Mouse (Mus musculus) T-helper 2 cell (primary cell): ENCODE measurements around the gene Ptpre.

Experiments
- in situ Hi-C: fragments of 300-600 bp; cut with MboI, MseI; formaldehyde crosslinking; loops from one replicate; pipeline ENCODE4 v1.15.1; 2025; ENCODE audit warnings: high pct_unique_total_duplicates

The Ptpre gene

DNA sequence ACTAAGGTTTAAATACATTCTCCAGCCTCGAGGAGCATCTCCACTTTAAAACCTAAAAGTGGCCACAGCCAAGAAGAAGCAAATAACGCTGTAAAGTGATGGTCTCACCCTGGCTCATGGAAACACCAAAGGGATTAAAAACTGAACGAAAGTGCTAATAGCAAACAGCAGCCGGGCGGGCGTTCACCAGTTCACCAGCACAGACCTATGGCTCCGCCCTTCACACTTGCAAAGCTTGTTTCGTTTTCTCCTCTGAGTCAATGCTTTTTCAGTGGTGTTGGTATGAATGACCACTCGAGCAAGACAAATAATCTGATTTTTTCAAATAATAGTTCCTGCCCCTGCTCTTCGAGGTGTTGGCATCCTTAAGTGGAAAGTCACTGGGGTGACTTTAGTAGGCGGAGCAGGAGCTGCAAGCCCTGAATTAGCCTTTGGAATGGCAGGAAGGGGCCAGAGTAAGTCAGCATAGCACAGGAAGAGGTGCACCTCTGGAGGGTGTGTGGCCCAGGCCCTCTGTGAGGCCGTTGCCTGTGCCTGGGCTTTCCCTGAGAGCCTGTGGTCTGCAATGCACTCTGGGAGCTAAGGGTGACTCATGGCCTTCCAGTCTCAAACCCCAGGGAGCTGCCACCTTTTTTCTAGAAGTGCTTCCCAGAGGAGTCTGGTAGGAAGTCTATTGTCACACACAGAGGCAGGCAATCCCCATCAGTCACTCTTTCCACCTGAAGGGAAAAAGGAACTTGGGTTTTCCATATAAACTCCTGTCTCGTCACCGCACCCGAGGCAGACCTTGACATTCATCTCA, 67.9 kb downstream of the Ptpre start:
- in situ Hi-C loops = loop anchor here (25.0 kb wide), 1 partner anchor 918 kb away; no protein-coding TSS in a partner anchor

DNA sequence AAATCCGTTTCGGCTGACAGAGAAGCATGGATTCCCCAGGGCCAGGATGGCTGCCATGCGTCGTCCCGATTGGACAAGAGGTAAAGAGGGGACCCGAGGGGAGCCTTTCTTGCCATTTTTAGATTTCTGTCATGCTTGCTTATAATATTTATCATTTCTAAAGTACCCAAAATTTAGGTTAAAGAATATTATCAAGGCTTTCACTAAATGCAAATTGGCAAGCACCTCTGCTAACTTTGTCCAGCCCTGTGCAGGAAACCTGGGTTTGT, 68.5 kb downstream of the Ptpre start:
- in situ Hi-C loops = loop anchor here (25.0 kb wide), 1 partner anchor 918 kb away; no protein-coding TSS in a partner anchor

DNA sequence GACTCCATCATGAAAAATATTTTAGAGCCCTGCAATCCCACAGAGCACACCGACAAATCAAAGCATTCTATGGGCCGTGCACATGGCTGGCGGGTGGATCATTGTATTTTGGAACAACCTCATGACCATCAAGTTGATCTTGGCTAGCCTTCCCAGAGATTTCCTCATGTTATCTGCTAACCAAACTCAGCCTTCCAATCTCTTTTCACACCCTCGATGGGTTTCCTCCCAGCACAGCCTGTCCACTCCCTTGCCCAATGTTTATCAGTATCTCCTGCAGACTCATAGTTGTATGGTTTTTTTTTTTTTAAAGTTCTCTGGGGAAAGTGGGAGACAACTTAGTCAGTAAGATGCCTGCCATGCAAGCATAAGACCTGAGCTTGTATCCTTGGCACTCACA, 70.9 kb downstream of the Ptpre start:
- in situ Hi-C loops = loop anchor here (25.0 kb wide), 1 partner anchor 921 kb away; no protein-coding TSS in a partner anchor

DNA sequence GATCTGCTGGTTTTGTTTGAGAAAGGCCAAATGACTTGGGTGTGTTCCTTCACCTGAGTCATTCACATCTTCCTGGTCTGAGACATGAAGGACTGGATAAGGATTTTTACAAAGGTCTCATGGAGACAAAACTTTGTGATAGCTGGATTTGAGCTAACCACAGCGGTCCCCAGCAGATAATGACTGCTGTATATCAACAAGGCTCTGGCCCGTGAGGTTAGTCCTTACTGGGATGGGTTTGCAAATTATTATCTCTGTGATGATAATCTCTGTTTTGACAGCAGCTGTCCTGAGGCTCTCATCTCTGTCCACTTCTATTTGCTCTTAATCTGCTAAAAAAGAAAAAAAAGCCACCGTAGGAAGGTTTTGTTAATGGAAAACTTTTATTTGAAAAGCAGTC, 71.7 kb downstream of the Ptpre start:
- in situ Hi-C loops = loop anchor here (25.0 kb wide), 1 partner anchor 922 kb away; no protein-coding TSS in a partner anchor

DNA sequence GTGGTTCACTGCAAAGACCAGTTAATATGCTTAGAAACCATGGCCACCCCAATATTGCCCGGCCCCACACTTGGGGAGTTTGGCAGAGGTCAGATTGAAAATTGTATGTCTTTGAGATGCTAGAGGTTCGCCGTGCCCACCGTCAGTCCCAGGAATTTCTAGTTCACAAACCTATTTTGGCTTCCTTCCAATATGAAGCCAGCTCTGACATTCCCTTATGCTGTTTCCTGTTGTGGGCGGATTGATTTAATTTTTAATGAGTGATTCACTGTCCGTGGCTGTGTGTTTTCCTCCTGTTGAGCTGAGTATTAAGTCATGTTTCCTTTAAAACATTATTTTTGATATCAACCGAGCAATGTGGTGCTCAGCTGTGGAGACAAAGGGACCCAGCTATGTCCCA, 72.4 kb downstream of the Ptpre start:
- in situ Hi-C loops = loop anchor here (25.0 kb wide), 1 partner anchor 922 kb away; no protein-coding TSS in a partner anchor

DNA sequence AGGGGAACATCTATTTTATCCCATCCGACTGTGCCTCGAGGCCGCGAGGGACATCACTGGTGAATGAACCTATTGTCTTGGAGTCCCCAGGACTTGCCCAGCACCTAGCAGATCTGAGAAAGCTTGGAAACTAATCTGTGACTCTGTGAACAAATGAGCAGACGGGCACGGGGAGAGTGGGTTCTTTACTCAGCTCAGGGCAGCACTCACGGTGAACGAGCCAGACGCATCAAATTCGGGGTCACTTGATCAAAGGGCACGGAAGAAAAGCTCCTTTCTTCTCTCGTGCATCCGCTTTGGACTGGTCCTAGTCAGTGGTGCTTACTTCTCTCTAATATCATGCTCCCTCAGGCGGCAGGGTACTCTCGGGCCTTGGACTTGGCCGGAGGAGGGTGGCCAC, 75.0 kb downstream of the Ptpre start:
- in situ Hi-C loops = loop anchor here (25.0 kb wide), 1 partner anchor 925 kb away; no protein-coding TSS in a partner anchor

DNA sequence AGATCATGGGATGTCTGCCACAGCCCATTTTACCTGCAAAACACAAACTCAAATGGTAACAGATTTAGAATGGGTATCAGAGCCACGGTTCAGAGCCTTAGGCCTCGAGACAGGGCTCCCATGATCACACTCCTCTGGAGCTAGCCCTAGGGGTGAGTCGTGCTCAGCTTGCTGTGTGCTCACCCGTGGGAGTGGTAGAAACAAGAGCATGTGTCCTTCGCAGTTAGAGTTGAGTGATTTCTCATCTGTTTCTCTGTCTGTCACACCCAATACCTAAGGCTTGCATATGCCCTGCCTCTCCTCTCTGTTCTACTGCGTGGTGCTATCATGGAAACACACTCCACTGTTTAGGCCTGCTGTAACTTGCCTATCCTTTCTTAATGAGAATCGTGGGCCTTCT, 75.5 kb downstream of the Ptpre start:
- in situ Hi-C loops = loop anchor here (25.0 kb wide), 1 partner anchor 926 kb away; no protein-coding TSS in a partner anchor

DNA sequence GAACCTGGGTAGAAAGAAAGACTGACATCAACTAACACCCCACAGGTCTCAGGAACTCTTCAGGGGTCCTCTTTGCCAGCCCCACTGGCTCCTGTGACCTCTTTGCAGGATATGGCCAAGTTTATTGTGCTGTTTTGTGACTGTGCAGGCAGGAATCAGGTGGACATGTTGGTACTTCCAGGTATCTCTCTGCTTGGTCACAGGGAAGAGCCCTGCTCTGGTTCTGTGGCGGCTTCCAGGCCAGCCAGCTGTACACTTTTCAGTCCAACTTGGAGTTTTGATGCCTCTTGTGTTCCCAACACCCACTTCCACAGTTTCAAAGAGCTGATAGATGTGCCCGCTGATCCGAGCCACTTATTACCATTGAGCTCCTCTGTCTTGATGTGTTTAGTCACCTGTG, 76.1 kb downstream of the Ptpre start:
- in situ Hi-C loops = loop anchor here (25.0 kb wide), 1 partner anchor 926 kb away; no protein-coding TSS in a partner anchor

DNA sequence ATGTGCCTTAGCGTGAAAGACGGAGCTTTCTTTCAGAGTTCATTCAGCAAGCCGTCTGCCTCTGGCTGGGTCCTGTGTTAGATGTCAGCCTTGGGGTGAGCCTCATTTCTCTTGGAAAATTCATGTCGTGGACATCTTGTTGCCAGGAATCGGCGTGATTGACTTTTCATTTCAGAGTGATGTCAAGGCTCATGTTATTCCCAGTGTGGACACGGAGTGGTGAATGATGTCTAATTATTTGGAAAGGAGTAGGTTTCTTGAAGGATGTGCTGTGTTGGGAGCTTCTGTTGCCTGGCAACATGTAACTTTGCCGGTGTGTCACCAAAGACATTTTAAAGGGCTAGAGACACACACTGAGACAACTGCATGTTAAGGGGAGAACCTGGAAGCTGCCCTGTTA, 77.6 kb downstream of the Ptpre start:
- in situ Hi-C loops = loop anchor here (25.0 kb wide), 1 partner anchor 928 kb away; no protein-coding TSS in a partner anchor

DNA sequence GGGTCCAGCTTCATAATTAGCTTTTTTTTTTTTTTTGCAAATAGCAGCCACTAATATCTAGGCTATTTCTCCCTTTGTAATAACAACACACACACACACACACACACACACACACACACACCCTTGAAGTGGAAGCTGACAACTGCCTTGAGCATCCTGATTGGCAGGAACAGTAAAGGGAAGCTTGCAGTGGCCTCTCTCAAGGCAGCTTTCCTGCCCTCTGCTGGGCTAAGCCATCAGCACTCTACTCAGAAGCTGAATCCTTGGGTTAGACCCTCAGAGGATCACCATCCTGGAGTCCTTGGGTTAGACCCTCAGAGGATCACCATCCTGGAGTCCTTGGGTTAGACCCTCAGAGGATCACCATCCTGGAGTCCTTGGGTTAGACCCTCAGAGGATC, 79.2 kb downstream of the Ptpre start:
- in situ Hi-C loops = loop anchor here (25.0 kb wide), 1 partner anchor 929 kb away; no protein-coding TSS in a partner anchor

DNA sequence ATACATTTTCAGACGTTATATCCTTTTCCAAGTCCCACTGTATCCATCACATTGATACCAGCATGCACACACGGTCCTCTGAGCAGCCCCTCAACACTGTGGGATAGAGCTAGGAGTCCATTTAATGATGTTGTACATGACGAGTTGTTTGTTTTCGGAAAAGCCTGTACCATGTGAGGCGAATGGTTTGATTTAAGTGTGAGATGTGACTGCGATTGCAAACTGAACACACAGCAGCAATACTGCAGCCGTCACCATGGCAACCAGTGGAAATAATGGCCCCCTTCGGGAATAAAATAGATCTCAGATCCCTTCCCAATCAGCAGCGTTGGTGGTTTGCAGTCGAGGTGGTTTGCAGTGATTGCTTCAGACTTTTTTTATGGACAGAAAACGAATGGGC, 80.5 kb downstream of the Ptpre start:
- in situ Hi-C loops = loop anchor here (25.0 kb wide), 1 partner anchor 930 kb away; no protein-coding TSS in a partner anchor

DNA sequence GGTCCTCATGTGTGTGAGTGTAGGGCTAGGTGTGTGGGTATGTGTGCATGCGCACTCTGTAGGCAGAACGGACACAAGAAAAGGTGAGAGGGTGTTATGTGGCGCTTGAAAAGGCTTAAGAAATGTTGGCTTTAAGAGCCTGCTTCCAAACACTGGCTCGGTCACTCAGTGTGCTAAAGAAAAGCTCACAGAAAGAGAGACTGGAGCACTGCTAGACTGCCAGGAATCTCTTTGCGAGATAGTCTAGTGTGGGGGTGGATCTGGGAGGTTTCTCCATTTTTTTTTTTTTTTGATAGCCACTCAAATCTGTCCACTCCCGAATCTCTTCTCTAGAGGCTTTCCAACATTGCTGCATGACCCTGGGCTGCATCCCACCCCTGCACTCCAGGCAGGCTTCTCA, 84.4 kb downstream of the Ptpre start:
- in situ Hi-C loops = loop anchor here (25.0 kb wide), 1 partner anchor 934 kb away; no protein-coding TSS in a partner anchor

DNA sequence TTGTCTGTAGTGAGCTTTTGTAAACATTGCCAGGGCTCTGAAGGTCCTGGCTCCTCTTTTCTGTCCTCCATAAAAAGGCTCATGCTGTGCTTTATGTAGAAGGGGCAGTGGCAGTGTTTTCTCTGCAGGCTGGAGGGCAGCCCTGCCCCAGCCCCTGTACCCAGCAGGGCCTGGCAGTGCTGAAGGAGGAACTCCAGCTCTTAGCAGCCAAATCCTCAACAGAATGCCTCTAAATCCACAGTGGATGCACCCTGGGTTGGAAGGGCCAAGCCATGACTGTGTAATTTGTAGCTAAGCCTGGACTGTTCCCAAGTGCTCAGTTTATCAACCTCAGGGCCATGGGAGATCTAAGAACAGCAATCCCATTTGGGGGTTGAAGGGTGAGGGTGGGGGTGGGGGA, 85.0 kb downstream of the Ptpre start:
- in situ Hi-C loops = loop anchor here (25.0 kb wide), 1 partner anchor 935 kb away; no protein-coding TSS in a partner anchor

DNA sequence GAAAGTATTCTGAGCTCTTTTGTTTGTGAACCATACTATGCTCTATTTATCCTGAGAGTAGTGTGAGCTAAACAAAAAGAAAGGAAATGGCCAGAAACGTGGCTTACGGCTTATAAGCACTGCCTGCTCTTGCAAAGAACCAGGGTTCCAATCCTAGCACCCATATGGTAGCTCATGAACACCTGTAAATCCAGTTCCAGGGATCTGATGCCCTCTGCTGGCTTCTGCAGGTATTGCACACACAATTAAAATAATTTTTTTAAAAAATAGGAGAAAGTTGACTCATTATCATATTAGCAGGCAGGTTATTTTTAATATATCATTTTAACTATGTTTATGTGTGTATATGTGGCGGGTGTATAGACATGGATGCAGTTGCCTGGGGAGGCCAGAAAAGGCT, 87.6 kb downstream of the Ptpre start:
- in situ Hi-C loops = loop anchor here (25.0 kb wide), 1 partner anchor 938 kb away; no protein-coding TSS in a partner anchor

DNA sequence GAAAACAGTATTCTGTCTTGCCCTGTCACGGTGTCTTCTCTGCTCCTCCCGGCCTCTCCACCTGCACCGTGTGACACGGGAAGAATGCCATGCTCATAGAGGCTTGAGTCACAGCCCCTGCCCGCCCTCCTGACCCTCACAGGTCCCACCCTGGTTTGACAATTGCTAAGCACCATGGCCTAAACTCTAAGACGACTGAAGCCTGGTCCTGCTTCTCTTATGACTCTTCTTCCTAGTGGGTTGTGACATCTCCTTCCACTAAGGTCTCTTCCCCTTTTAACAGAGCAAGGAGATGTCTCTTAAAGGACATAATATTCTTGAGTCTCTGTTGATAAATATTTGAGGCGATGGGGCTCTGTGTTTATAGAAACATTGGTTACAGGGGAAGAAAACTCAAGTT, 91.1 kb downstream of the Ptpre start:
- in situ Hi-C loops = no loop called here

DNA sequence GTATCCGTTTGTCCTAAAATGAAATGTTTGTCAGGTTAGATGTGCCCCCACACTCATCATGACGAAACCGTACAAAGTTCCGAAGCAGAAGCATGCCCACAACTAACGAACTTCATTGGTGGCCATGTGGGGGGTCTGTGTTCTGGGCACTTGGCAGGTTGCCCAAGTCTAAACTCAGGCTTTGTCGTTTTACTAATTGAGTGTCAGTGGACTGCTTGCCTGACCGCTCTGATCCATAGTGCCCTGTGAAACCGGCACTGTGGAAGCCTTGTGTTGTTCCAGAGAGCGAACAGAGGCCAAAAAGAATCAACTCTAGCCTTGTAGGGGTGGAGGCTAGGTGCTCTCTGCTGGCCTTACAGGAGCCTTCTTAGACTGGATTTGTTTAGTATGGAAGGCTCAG, 91.7 kb downstream of the Ptpre start:
- in situ Hi-C loops = no loop called here

DNA sequence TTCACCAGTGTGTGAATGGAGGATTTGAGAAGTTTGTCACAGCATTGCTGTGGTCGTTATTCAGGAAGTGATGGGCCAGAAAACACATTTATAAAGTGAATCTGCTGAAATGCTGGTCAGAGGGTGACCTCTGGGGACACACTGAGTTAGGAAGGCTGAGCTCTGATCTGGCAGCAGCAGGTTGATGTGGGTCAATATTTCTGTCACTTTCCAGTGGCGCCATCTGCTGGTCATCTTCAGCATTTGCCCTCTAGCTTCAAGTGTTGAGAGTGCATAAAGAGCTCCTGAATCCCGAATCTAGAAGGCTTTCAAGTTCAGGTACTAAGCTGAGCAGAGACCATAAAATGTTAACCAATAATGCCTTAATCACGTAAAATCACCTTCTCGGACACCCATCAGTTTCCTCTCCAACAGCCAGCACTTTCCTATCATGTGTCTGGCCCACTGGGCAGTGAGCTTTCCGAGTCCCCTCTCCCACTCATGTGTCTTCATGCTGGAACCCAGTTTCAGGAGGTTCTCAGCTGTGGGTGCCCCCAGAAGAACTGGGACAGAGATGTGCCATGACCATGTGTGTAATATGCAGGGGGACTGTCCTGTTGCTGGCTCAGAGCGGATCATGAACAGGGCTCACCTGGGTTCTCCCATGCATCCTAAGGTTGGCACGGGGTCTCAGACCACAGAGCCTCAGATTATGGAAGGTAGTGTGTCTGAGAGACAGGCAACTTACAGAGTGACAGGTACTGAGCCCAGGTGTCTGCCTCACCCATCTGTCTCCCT, 94.7 kb downstream of the Ptpre start:
- in situ Hi-C loops = loop anchor here (10.0 kb wide), 1 partner anchor 227 kb away; no protein-coding TSS in a partner anchor

DNA sequence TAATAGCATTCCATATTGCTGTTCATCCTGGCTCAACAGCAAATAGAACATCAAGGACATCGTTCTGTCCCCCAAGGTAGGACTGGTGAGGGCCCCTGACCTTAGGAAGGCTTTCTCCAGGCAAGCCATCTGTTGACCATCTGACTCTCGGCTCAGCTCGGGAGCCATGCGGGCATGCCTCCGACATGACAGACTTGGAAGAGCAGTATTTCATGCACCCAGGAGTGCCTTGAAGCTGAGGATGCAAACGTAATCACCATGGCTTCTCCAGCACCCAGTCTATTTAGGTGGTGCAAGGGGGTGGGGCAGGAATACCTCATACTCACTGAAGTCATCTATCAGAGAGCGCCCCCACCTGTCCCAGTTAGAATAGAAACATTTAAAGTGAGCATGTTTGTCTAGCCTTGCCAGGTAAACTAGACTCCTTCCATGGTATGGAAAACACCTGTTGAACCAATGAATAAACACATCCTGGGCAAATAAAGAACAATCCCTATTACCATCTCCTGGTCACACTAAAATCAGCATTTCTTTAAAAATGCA, 95.5 kb downstream of the Ptpre start:
- in situ Hi-C loops = loop anchor here (10.0 kb wide), 1 partner anchor 228 kb away; no protein-coding TSS in a partner anchor

DNA sequence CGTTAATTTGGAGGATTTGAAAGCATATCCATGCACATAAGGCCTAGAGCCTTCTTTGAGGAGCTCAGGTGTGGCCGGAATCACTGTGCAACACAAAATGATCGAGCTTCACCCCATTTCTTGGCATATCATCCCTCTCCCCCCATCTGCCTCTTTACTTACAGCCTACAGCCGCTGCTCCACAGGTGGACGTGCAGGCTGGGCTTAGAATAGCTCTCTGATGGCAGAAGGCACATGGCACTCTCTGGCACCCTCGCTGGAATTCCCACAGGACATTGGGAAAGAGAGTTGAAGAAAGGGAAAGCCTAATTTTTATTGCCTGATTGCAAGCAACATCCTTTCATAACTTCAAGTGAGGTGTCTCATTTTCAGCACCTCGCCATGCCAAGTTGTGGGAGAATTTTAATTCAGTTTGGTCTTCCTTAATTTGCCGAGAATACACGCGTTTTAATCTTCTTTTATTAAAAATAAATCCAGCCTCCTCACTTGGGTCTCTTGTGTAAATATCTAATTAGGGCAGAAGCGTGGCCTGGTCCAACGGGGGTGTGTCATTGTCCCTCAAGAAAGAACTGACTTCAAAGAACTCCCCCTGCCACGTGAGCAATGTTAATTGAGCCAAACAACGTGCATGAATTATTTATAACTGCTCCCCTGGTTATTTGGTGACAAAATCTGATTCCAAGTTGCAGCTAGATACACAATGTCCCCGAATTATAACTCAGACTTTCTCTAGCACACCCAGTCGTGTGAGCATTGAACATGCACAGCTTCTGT, 97.8 kb downstream of the Ptpre start:
- in situ Hi-C loops = loop anchor here (5.0 to 10.0 kb wide), 2 partner anchors 98 to 230 kb away; partner anchors contain the start of gene Ptpre

DNA sequence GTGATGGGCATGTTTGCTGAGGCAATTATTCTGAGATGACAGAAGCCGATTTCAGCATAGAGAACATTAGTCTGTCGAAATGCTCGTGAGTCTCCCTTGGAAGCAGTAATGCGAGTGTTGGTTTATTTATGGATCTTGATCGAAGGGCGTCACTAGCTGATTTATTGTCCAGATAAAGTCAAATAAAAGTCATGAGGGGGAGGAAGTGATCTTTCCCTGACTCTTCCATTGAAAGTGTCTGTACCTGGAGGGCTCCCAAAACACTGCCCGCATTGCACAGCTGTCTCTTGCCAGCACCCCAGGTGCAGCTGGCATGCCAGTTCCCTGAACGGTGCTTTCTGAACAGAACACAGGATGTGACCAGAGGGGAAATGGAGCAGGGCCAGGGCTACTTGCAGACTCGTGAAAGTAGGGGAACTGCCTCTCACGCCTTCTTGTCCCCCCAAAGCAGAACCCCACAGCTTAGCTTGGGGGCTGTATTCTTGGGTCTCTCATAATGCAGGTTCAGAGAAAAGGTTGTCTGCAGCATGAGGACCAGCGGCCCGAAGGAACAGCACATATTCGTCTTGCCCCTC, 100.2 kb downstream of the Ptpre start:
- in situ Hi-C loops = loop anchor here (5.0 to 10.0 kb wide), 2 partner anchors 100 to 233 kb away; partner anchors contain the start of gene Ptpre
